31 mouse cellular contexts compared by ENCODE assay signal in the genomic region with DNA sequence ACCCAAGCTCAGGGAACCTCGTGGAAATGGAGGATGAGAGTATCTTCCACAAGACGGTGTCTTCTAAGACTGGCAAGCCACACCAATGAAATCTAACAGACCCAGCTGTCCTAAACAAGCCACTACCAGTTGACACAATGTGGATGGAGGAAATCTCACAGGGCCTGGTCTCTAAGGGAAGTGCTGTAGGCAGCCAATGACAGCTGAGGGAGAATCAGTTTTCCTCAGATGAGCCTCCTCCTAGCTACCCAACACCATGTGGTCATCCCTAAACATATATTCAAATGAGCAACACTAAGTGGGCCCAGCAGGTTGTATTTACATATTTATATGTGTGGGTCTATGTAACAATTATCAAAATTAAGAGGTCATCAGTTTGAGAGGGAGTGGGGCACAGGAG. TPM values are rescaled to one million over a fixed set of nuclear protein-coding genes. Genes with fewer than 3 reads are reported as not detected.
"Had no signal": no experiment of that assay in that cellular context is flagged by ENCODE, and none has a peak within 500 bp of the region (broad histone marks: within the 10 kb centered on the region; RNA-seq: fewer than 3 reads in every experiment).

No protein-coding gene starts in this region.

- H3K27ac ChIP-seq: kidney, postnatal 0 days; left cerebral cortex, adult 2 months; liver, embryonic 13.5 days; midbrain, embryonic 15.5 days; neural tube, embryonic 12.5 days; neural tube, embryonic 15.5 days; stomach, postnatal 0 days had no signal

- ATAC-seq: midbrain, embryonic 15.5 days had no signal

- H3K4me1 ChIP-seq: liver, embryonic 13.5 days; midbrain, embryonic 15.5 days; neural tube, embryonic 12.5 days; neural tube, embryonic 15.5 days had no signal

- DNase-seq: kidney, postnatal 36 days; layer of hippocampus, postnatal 36 days; liver, embryonic 13.5 days; lung, adult 2 months; lung, postnatal 14 days; lung, postnatal 4 days; right cerebral cortex, adult 18-20 months; right cerebral cortex, postnatal 14 days; right cerebral cortex, postnatal 4 days; thymus, adult 2 months; thymus, postnatal 14 days; thymus, postnatal 4 days had no signal

- H3K36me3 ChIP-seq: midbrain, embryonic 15.5 days had no signal

- H3K27me3 ChIP-seq: liver, embryonic 13.5 days; midbrain, embryonic 15.5 days; neural tube, embryonic 12.5 days; neural tube, embryonic 15.5 days had no signal

- H3K9me3 ChIP-seq: liver, embryonic 13.5 days; midbrain, embryonic 15.5 days; neural tube, embryonic 12.5 days; neural tube, embryonic 15.5 days had no signal

- H3K4me2 ChIP-seq: liver, embryonic 13.5 days; midbrain, embryonic 15.5 days; neural tube, embryonic 12.5 days; neural tube, embryonic 15.5 days had no signal

- H3K4me3 ChIP-seq: left cerebral cortex, adult 2 months; liver, embryonic 13.5 days; midbrain, embryonic 15.5 days; neural tube, embryonic 12.5 days; neural tube, embryonic 15.5 days had no signal

- H3K9ac ChIP-seq: liver, embryonic 13.5 days; midbrain, embryonic 15.5 days; neural tube, embryonic 12.5 days; neural tube, embryonic 15.5 days had no signal

RNA-seq across cellular contexts. Expression of a gene that starts 11.4 kb away (rescaled TPM):
- total RNA-seq: layer of hippocampus, adult 8-10 months; layer of hippocampus, postnatal 10 days; layer of hippocampus, postnatal 36 days; left cerebral cortex, adult 2 months; left cerebral cortex, postnatal 10 days; left cerebral cortex, postnatal 36 days; liver, adult 2 months; megakaryocyte progenitor cell, adult 5-6 weeks; megakaryocyte-erythroid progenitor cell, adult 5-6 weeks had no signal
- polyA plus RNA-seq: kidney, embryonic 14.5 days; kidney, postnatal 0 days; limb, embryonic 11.5 days; limb, embryonic 14.5 days; liver, adult 2 months; liver, embryonic 13.5 days; liver, embryonic 16.5 days; lung, adult 2 months; lung, embryonic 16.5 days; midbrain, embryonic 15.5 days; neural tube, embryonic 12.5 days; neural tube, embryonic 15.5 days; stomach, embryonic 14.5 days; stomach, postnatal 0 days; thymus, adult 2 months had no signal
